Mouse (Mus musculus) G1E (cell line): ENCODE data around the gene Pex5l.

Experiments used
- CTCF ChIP-seq: IDR thresholded peaks from 2 replicates; pipeline ENCODE4 v1.5.1; 2012; ENCODE audit warnings: low read depth, low read length, inconsistent platforms, mixed read lengths
- GATA1 ChIP-seq: IDR thresholded peaks from 2 replicates; pipeline ENCODE4 v1.6.1; 2012; ENCODE audit warnings: borderline replicate concordance, low read length, inconsistent platforms, mixed read lengths
- POLR2AphosphoS5 ChIP-seq: IDR thresholded peaks from 2 replicates; pipeline ENCODE4 v1.6.1; 2012; ENCODE audit warnings: low read depth, low read length, inconsistent platforms; ENCODE audit not compliant: insufficient replicate concordance

GRCm38 (mm10) chr3:33070771-33071170, 72.3 kb downstream of the Pex5l start:
- TF ChIP-seq GATA1 (no peak), CTCF (no peak), POLR2AphosphoS5 (no peak)
